Mouse (Mus musculus) neural tube, embryonic 11.5 days (tissue): ENCODE data around the gene Kmo. TPM values are rescaled to one million over a fixed set of nuclear protein-coding genes. Genes with fewer than 3 reads are reported as not detected.

Experiments
- ATAC-seq: fragments of 200-750 bp; cut with Nextera tagmentation; 2 replicates; pipeline ENCODE4 v1.8.0; 2017; ENCODE audit warnings: moderate number of reproducible peaks, mild to moderate bottlenecking, moderate TSS enrichment, moderate library complexity; ENCODE audit not compliant: insufficient read depth, low FRiP score, low TSS enrichment
- DNase-seq: peaks from one replicate; pipeline ENCODE4 v3.0.0-alpha.2; 2015; ENCODE audit warnings: low spot score
- H3K27ac ChIP-seq: fragments of 300-500 bp; sonication (generic); 2 replicates; pipeline ENCODE4 v1.5.1; 2014; ENCODE audit warnings: low read depth, mild to moderate bottlenecking, low read length
- H3K27me3 ChIP-seq: fragments of 300-500 bp; sonication (generic); 2 replicates; pipeline ENCODE4 v1.6.1; 2014; ENCODE audit warnings: mild to moderate bottlenecking, low read length, mixed read lengths; ENCODE audit not compliant: control insufficient read depth, insufficient read depth
- H3K36me3 ChIP-seq: fragments of 300-500 bp; sonication (generic); 2 replicates; pipeline ENCODE4 v1.6.1; 2014; ENCODE audit warnings: mild to moderate bottlenecking, low read length, moderate library complexity, mixed read lengths; ENCODE audit not compliant: control insufficient read depth, insufficient read depth
- H3K4me1 ChIP-seq: fragments of 300-500 bp; sonication (generic); 2 replicates; pipeline ENCODE4 v1.6.1; 2014; ENCODE audit warnings: low read length, mixed read lengths; ENCODE audit not compliant: control insufficient read depth, insufficient read depth
- H3K4me2 ChIP-seq: fragments of 300-500 bp; sonication (generic); 2 replicates; pipeline ENCODE4 v1.6.1; 2014; ENCODE audit warnings: low read depth, mild to moderate bottlenecking, moderate library complexity
- H3K4me3 ChIP-seq: fragments of 300-500 bp; sonication (generic); 2 replicates; pipeline ENCODE4 v1.5.1; 2014; ENCODE audit warnings: low read depth, low read length
- H3K9ac ChIP-seq: fragments of 300-500 bp; sonication (generic); 2 replicates; pipeline ENCODE4 v1.6.1; 2014; ENCODE audit warnings: mild to moderate bottlenecking, low read length
- H3K9me3 ChIP-seq: fragments of 300-500 bp; sonication (generic); 2 replicates; pipeline ENCODE4 v1.6.1; 2016; ENCODE audit warnings: low read length; ENCODE audit not compliant: control insufficient read depth
- WGBS: fragments of 180-500 bp; shearing (Covaris S2); extraction: QIAGEN DNeasy Blood & Tissue Kit; methylation state at CpG from one replicate; pipeline ENCODE4 v1.1.7; 2014; 5-methylcytosine and 5-hydroxymethylcytosine counted together
- polyA plus RNA-seq: library from polyadenylated mRNA; unstranded; fragments of >200 nt; fragmentation: Nextera tagmentation; extraction: Ambion mirVana; gene quantifications from 2 replicates; pipeline ENCODE4 v1.2.1, GENCODE M21; 2014

Gene Kmo
- polyA plus RNA-seq, 1 experiment from 2014 or later = 0.09 TPM

DNA sequence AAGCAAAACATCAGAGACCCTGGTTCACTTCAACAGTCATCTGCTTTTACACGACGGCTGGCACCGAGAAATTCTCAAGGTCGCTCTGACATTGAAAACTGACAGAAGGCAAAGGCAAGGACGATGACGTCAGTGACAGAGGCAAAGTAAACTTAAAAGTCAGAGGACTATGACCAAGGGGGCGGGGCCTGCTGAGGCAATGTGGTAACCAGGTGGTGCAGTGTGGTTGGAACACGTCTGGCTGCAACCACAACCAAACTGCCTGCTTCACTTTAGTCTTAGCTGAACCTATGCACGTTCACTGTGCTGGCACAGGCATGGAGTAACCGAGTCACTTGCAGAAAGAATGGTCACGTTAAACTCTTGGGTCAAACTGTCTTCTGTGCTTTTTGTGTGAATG is 17.9 kb upstream of the Kmo start:
- H3K9me3 ChIP-seq = no peaks in the 10 kb centered on the region
- no peak overlapping the region for H3K4me3 ChIP-seq
- no peaks in the 10 kb centered on the region for H3K4me1 ChIP-seq
- no peak overlapping the region for H3K27ac ChIP-seq
- DNase-seq (no peak), ATAC-seq (no peak)
- H3K9ac ChIP-seq = no peak overlapping the region
- 93% methylated on average over 11 of the region's 11 CpGs for WGBS
- no peak overlapping the region for H3K4me2 ChIP-seq
- H3K27me3 ChIP-seq = no peaks in the 10 kb centered on the region
- H3K36me3 ChIP-seq = peaks cover 4% of the 10 kb centered on the region

DNA sequence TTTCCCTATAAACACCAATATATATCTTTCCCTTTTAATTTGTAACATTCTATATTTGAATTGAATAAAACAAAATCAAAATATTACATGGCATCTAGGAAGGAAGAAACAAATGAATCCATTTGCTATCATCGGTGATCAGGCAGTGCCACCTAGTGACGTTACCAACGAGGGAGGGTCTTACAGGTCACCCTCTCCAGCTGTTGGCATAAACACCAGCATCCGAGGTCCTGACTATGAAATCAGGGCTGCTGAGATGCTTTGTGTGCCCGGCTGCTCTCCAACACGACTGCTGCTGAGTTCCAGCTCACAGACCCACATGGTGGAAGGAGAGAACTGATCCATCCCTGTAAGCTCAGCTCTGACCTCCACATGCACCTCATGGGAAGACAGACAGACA is 16.8 kb upstream of the Kmo start:
- WGBS = 77% methylated on average over 6 of the region's 6 CpGs
- no peaks in the 10 kb centered on the region for H3K4me1 ChIP-seq
- H3K4me2 ChIP-seq = no peak overlapping the region
- H3K4me3 ChIP-seq = no peak overlapping the region
- no peak overlapping the region for H3K27ac ChIP-seq
- no peak for ATAC-seq
- DNase-seq = peak; percentile 21
- no peak overlapping the region for H3K9ac ChIP-seq
- H3K27me3 ChIP-seq = no peaks in the 10 kb centered on the region
- H3K36me3 ChIP-seq = peaks cover 8% of the 10 kb centered on the region
- no peaks in the 10 kb centered on the region for H3K9me3 ChIP-seq

DNA sequence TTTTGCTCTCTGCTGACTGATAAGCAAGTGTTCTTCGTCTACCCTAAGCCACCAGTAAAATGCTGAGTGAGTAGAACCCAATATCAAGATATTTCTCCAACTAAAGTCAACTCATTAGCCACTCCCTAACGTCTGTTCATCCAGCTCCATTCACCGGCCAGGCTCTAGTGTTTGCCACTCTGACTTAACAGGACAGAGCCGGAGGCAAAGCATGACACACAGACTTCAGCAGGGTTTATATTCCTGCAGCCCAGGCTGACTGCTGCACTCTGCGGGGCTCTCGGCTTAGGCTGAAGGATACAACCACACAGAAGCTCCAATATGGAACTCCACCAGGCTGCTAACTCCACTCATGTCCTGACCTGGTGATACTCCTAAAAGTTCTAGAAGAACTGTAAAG is 12.9 kb upstream of the Kmo start:
- no peak for DNase-seq
- H3K4me3 ChIP-seq = no peak overlapping the region
- no peak overlapping the region for H3K27ac ChIP-seq
- WGBS = 96% methylated on average over 6 of the region's 6 CpGs
- H3K27me3 ChIP-seq = no peaks in the 10 kb centered on the region
- no peaks in the 10 kb centered on the region for H3K4me1 ChIP-seq
- no peak overlapping the region for H3K4me2 ChIP-seq
- ATAC-seq = no peak
- no peak overlapping the region for H3K9ac ChIP-seq
- H3K36me3 ChIP-seq = peaks cover 12% of the 10 kb centered on the region
- no peaks in the 10 kb centered on the region for H3K9me3 ChIP-seq

DNA sequence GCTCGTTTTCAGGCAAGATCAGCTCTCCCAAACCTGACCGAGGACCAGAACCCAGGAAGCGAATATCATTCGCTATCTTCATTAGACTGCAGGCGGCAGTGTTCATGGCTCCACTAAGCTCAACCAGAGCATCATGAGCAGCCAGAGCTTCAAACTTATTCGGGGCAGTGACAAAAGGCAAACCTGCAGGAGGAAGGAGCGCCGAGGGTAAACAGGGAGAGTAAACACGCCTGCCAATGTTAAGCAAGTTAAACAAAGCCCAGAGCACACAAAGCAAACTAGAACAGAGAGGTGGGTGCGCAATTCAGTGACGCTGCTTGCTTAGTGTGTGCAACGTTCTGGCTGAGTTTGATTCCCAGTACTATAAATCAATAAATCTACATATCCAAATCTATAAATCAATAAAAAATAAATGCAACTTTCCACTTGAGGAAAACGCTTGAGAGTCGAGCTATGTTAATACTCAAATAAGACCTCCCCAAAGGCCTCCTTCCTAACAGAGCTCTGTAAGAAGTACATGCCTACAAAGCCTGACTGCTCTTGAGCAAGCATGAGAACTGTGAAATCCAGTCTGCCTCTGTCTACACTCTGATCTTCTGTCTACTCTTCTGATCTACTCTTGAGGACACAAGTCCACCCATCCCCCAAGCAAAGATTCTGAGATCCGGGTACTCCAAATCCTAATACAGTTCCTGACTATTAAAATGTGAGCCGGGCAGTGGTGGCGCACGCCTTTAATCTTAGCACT is 12.2 kb upstream of the Kmo start:
- Histone ChIP-seq H3K4me2 (no peak overlapping the region), H3K36me3 (peaks cover 12% of the 10 kb centered on the region), H3K9ac (no peak overlapping the region), H3K9me3 (no peaks in the 10 kb centered on the region), H3K27me3 (no peaks in the 10 kb centered on the region), H3K4me3 (no peak overlapping the region), H3K27ac (no peak overlapping the region), H3K4me1 (no peaks in the 10 kb centered on the region)
- WGBS = 92% methylated on average over 18 of the region's 18 CpGs
- ATAC-seq = no peak
- DNase-seq = no peak

DNA sequence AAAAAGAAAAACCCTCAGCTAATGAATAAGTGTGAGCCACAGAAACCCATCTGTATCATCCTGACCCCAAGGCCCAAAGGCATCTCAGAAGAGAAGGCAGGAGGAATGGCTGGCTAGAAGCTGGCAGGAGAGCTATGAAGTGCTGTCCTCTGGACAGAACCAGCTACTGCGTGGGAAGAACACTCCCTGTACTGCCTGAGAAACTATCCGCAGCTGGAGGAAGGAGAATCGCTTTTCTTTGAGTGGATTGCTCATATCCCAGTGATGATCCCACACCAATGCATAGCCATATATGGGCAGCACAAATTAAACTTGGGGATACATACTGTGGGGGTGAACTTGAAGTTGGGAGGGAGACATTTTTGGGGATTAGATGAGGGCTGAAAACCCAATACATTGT is 11.5 kb upstream of the Kmo start:
- H3K27ac ChIP-seq = no peak overlapping the region
- H3K4me2 ChIP-seq = no peak overlapping the region

DNA sequence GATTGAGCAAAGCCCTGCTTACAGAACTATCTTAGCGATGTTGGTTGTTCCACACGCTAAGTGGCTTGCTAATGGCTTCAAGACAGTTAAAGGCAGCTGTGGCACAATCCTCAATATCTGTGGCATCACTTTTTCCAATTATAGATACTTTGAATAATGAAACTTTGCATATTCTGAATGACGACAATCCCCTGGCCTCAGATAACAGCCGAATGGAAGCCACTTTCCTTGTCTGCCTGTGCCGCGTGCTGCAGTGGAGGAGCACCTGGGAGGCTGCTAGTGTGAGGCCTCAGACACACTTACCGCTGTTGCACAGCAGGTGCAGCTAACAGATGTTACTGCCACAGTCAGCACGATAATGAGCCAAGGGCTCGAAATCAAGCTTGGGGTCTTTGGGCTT is 5.2 kb upstream of the Kmo start:
- Histone ChIP-seq H3K4me3 (no peak overlapping the region), H3K27me3 (no peaks in the 10 kb centered on the region), H3K4me1 (no peaks in the 10 kb centered on the region), H3K9ac (no peak overlapping the region), H3K4me2 (no peak overlapping the region), H3K27ac (no peak overlapping the region), H3K9me3 (no peaks in the 10 kb centered on the region), H3K36me3 (peaks cover 2% of the 10 kb centered on the region; the same call in 1 of the 2 replicates)
- 93% methylated on average over 9 of the region's 9 CpGs for WGBS
- DNase-seq = no peak
- ATAC-seq = no peak

More for the DNA sequence above, 11.5 kb upstream of the Kmo start:
- H3K27me3 ChIP-seq = no peaks in the 10 kb centered on the region
- peaks cover 12% of the 10 kb centered on the region for H3K36me3 ChIP-seq
- H3K9me3 ChIP-seq = no peaks in the 10 kb centered on the region
- H3K4me3 ChIP-seq = no peak overlapping the region
- H3K4me1 ChIP-seq = no peaks in the 10 kb centered on the region
- no peak for ATAC-seq
- H3K9ac ChIP-seq = no peak overlapping the region
- no peak for DNase-seq
- WGBS = 94% methylated on average over 3 of the region's 3 CpGs

DNA sequence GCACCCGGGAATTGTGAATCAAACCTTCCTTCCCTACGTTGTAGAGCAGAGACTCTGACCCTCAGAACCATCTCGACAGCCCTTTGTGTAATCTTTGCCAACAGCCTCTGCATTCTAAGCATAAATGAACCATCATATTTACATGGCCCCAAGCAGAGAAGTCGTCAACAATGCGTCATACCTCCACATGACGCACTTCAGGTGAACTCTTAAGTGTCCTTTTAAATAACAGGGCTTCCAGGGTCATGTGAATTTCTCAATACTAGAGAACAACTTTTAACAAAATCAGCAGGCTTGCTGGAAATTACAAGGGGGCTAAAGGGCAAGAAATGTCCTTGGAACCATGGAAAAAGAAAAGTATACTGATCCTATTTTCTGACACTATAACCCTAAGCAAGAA is 3.5 kb downstream of the Kmo start:
- no peak overlapping the region for H3K4me3 ChIP-seq
- no peak for ATAC-seq
- H3K4me2 ChIP-seq = no peak overlapping the region
- 89% methylated on average over 6 of the region's 6 CpGs for WGBS
- no peaks in the 10 kb centered on the region for H3K9me3 ChIP-seq
- no peaks in the 10 kb centered on the region for H3K27me3 ChIP-seq
- no peak overlapping the region for H3K9ac ChIP-seq
- DNase-seq = no peak
- H3K27ac ChIP-seq = no peak overlapping the region
- peaks cover 8% of the 10 kb centered on the region for H3K4me1 ChIP-seq
- no peaks in the 10 kb centered on the region for H3K36me3 ChIP-seq

DNA sequence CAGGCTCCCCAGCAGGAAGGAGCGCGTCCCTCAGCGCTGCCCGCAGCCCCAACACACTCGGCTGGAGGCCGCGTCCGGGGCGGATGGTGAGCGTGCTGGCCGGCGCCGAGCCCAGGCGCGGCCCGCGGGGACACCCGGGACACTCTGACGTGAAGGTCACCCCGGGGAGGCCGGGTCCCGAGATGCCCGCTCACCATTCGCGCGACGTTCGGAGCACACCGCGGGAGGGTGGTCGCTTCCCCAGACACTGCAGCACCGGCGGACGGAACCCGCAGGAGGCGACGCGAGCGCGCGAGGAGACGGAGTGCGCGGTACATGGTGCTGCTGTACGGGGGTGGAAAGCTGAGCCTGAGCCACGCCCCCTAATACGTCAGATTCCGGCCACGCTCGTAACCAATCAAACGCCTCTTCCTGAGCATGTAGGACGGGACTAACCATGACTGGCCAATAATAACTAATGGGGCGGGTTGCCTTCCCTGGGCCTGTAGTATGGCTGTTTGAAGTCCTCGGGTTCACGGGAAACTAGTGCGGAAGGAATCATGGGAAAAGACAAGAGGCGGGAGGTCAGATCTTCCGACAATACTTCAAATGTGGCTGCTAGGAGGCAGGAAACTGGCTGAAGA is 5.2 kb downstream of the Kmo start, which contains the start of gene Fh1:
TSS of gene Fh1 (minus strand) at position 379 of the 623 bp plus-strand sequence.
- peak within 1 kb of the TSS; percentile 77 for H3K4me2 ChIP-seq
- H3K9me3 ChIP-seq = no peaks in the 10 kb centered on the region
- peak; percentile 95 for DNase-seq
- peaks cover 8% of the 10 kb centered on the region for H3K4me1 ChIP-seq
- H3K9ac ChIP-seq = peak within 1 kb of the TSS; percentile 91
- H3K4me3 ChIP-seq = peak within 1 kb of the TSS; percentile 94
- no peaks in the 10 kb centered on the region for H3K36me3 ChIP-seq
- WGBS = under 1% methylated on average over 58 of the region's 58 CpGs
- peak; percentile 100 for ATAC-seq
- H3K27ac ChIP-seq = peak within 1 kb of the TSS; percentile 82
- no peaks in the 10 kb centered on the region for H3K27me3 ChIP-seq
